Mouse (Mus musculus): ENCODE measurements around the gene 1700023F06Rik. TPM values are rescaled to one million over a fixed set of nuclear protein-coding genes. Genes with fewer than 3 reads are reported as not detected.
"Not testable (repeated sequence)": the region's sequence is repeated elsewhere in the genome, so short reads cannot be mapped to it uniquely, and the experiment has no call there.

Gene 1700023F06Rik
- polyA plus RNA-seq, 1 experiment from 2014 or later: 1.3 TPM

- WGBS: 73% methylated on average over 9 of the region's 9 CpGs
- no peaks in the 10 kb centered on the region for H3K9me3 ChIP-seq
- no peak for ATAC-seq (ENCODE audit: low FRiP score)
- peaks cover 45% of the 10 kb centered on the region for H3K36me3 ChIP-seq
- no peaks in the 10 kb centered on the region for H3K27me3 ChIP-seq
- H3K4me2 ChIP-seq: no peak overlapping the region
- H3K4me1 ChIP-seq (replicated peaks): peaks cover 19% of the 10 kb centered on the region
- H3K9ac ChIP-seq: no peak overlapping the region
- H3K4me3 ChIP-seq: no peak overlapping the region
- H3K27ac ChIP-seq: no peak overlapping the region
Measured at GRCm38 (mm10) chr11:103237757-103238156, 29.4 kb upstream of the 1700023F06Rik start.

- 91% methylated on average over 10 of the region's 10 CpGs for WGBS
- Histone ChIP-seq H3K4me1 (replicated peaks) (peaks cover 15% of the 10 kb centered on the region), H3K36me3 (peaks cover 45% of the 10 kb centered on the region), H3K27me3 (no peaks in the 10 kb centered on the region), H3K9me3 (no peaks in the 10 kb centered on the region), H3K9ac (no peak overlapping the region), H3K4me3 (no peak overlapping the region), H3K4me2 (no peak overlapping the region), H3K27ac (no peak overlapping the region)
- no peak for ATAC-seq (ENCODE audit: low FRiP score)
Measured at GRCm38 (mm10) chr11:103236903-103237302, 28.5 kb upstream of the 1700023F06Rik start.

- Histone ChIP-seq H3K4me1 (replicated peaks) (peaks cover 11% of the 10 kb centered on the region), H3K4me3 (no peak overlapping the region), H3K4me2 (no peak overlapping the region), H3K27ac (no peak overlapping the region), H3K9me3 (no peaks in the 10 kb centered on the region), H3K27me3 (no peaks in the 10 kb centered on the region), H3K9ac (no peak overlapping the region), H3K36me3 (peaks cover 47% of the 10 kb centered on the region)
- ATAC-seq (ENCODE audit: low FRiP score): no peak
- WGBS: 89% methylated on average over 6 of the region's 6 CpGs
Measured at GRCm38 (mm10) chr11:103236431-103236830, 28.1 kb upstream of the 1700023F06Rik start.

GRCm38 (mm10) chr11:103235702-103236101, 27.3 kb upstream of the 1700023F06Rik start:
- H3K4me3 ChIP-seq: no peak overlapping the region
- H3K27ac ChIP-seq: no peak overlapping the region
- H3K9me3 ChIP-seq: no peaks in the 10 kb centered on the region
- 82% methylated on average over 11 of the region's 11 CpGs for WGBS
- no peaks in the 10 kb centered on the region for H3K27me3 ChIP-seq
- no peak for ATAC-seq (ENCODE audit: low FRiP score)
- H3K9ac ChIP-seq: no peak overlapping the region; the same call in 1 of the 2 replicates
- peaks cover 3% of the 10 kb centered on the region for H3K4me1 ChIP-seq (replicated peaks)
- no peak overlapping the region for H3K4me2 ChIP-seq
- peaks cover 52% of the 10 kb centered on the region for H3K36me3 ChIP-seq

- H3K36me3 ChIP-seq: peaks cover 57% of the 10 kb centered on the region
Measured at GRCm38 (mm10) chr11:103234447-103234846, 26.1 kb upstream of the 1700023F06Rik start.

GRCm38 (mm10) chr11:103232966-103233365, 24.6 kb upstream of the 1700023F06Rik start:
- H3K9ac ChIP-seq: no peak overlapping the region
- no peak overlapping the region for H3K4me3 ChIP-seq
- 0 out of 2 replicates have a peak, but pooled peaks cover 4% of the 10 kb centered on the region for H3K9me3 ChIP-seq
- no peaks in the 10 kb centered on the region for H3K4me1 ChIP-seq (replicated peaks)
- H3K27me3 ChIP-seq: no peaks in the 10 kb centered on the region
- WGBS: 32% methylated on average over 7 of the region's 7 CpGs
- ATAC-seq (ENCODE audit: low FRiP score): no peak
- H3K27ac ChIP-seq: no peak overlapping the region
- H3K36me3 ChIP-seq: peaks cover 54% of the 10 kb centered on the region
- no peak overlapping the region for H3K4me2 ChIP-seq

More at GRCm38 (mm10) chr11:103234447-103234846, 26.1 kb upstream of the 1700023F06Rik start:
- Histone ChIP-seq H3K4me2 (no peak overlapping the region), H3K4me3 (no peak overlapping the region), H3K9me3 (0 out of 2 replicates have a peak, but pooled peaks cover 2% of the 10 kb centered on the region), H3K27me3 (no peaks in the 10 kb centered on the region), H3K4me1 (replicated peaks) (no peaks in the 10 kb centered on the region), H3K27ac (no peak overlapping the region), H3K9ac (no peak overlapping the region)
- WGBS: 78% methylated on average over 1 of the region's 1 CpGs
- ATAC-seq (ENCODE audit: low FRiP score): no peak

- H3K4me1 ChIP-seq (replicated peaks): no peaks in the 10 kb centered on the region
- ATAC-seq (ENCODE audit: low FRiP score): no peak
- 96% methylated on average over 7 of the region's 7 CpGs for WGBS
- H3K9me3 ChIP-seq: 0 out of 2 replicates have a peak, but pooled peaks cover 4% of the 10 kb centered on the region
- no peak overlapping the region for H3K27ac ChIP-seq
- no peak overlapping the region for H3K4me3 ChIP-seq
- no peak overlapping the region for H3K4me2 ChIP-seq
- no peaks in the 10 kb centered on the region for H3K27me3 ChIP-seq
- no peak overlapping the region for H3K9ac ChIP-seq
- H3K36me3 ChIP-seq: peaks cover 56% of the 10 kb centered on the region
Measured at GRCm38 (mm10) chr11:103231367-103231766, 23.0 kb upstream of the 1700023F06Rik start.

- Histone ChIP-seq H3K9me3 (0 out of 2 replicates have a peak, but pooled peaks cover 4% of the 10 kb centered on the region), H3K9ac (no peak overlapping the region), H3K27ac (no peak overlapping the region), H3K36me3 (peaks cover 53% of the 10 kb centered on the region), H3K4me3 (no peak overlapping the region), H3K27me3 (no peaks in the 10 kb centered on the region), H3K4me1 (replicated peaks) (no peaks in the 10 kb centered on the region), H3K4me2 (no peak overlapping the region)
- WGBS: 94% methylated on average over 19 of the region's 19 CpGs
- no peak for ATAC-seq (ENCODE audit: low FRiP score)
Measured at GRCm38 (mm10) chr11:103230626-103231025, 22.3 kb upstream of the 1700023F06Rik start.

- no peak for ATAC-seq (ENCODE audit: low FRiP score)
- 0 out of 2 replicates have a peak, but pooled peaks cover 4% of the 10 kb centered on the region for H3K9me3 ChIP-seq
- H3K27ac ChIP-seq: no peak overlapping the region
- no peak overlapping the region for H3K9ac ChIP-seq
- peaks cover 5% of the 10 kb centered on the region; the same call in 1 of the 2 replicates for H3K4me1 ChIP-seq (replicated peaks)
- H3K36me3 ChIP-seq: peaks cover 63% of the 10 kb centered on the region
- H3K4me3 ChIP-seq: no peak overlapping the region
- H3K27me3 ChIP-seq: no peaks in the 10 kb centered on the region
- H3K4me2 ChIP-seq: no peak overlapping the region
- 98% methylated on average over 2 of the region's 2 CpGs for WGBS
Measured at GRCm38 (mm10) chr11:103229608-103230007, 21.2 kb upstream of the 1700023F06Rik start.

- H3K36me3 ChIP-seq: peaks cover 72% of the 10 kb centered on the region
Measured at GRCm38 (mm10) chr11:103223951-103224456, 15.6 kb upstream of the 1700023F06Rik start.

GRCm38 (mm10) chr11:103223444-103223843, 15.1 kb upstream of the 1700023F06Rik start:
- Histone ChIP-seq H3K4me2 (no peak overlapping the region), H3K4me3 (no peak overlapping the region), H3K9ac (no peak overlapping the region), H3K36me3 (peaks cover 66% of the 10 kb centered on the region), H3K4me1 (replicated peaks) (peaks cover 11% of the 10 kb centered on the region), H3K9me3 (no peaks in the 10 kb centered on the region), H3K27ac (no peak overlapping the region), H3K27me3 (0 out of 2 replicates have a peak, but pooled peaks cover 4% of the 10 kb centered on the region)
- 91% methylated on average over 10 of the region's 10 CpGs for WGBS
- ATAC-seq (ENCODE audit: low FRiP score): no peak

More at GRCm38 (mm10) chr11:103223951-103224456, 15.6 kb upstream of the 1700023F06Rik start:
- Histone ChIP-seq H3K9me3 (no peaks in the 10 kb centered on the region), H3K4me1 (replicated peaks) (peaks cover 8% of the 10 kb centered on the region; the same call in 1 of the 2 replicates), H3K9ac (no peak overlapping the region), H3K4me3 (no peak overlapping the region), H3K4me2 (no peak overlapping the region), H3K27ac (no peak overlapping the region; the same call in 1 of the 2 replicates), H3K27me3 (0 out of 2 replicates have a peak, but pooled peaks cover 4% of the 10 kb centered on the region)
- ATAC-seq (ENCODE audit: low FRiP score): no peak
- 63% methylated on average over 18 of the region's 18 CpGs for WGBS

GRCm38 (mm10) chr11:103222718-103223117, 14.4 kb upstream of the 1700023F06Rik start:
- not testable (repeated sequence) for ATAC-seq (ENCODE audit: low FRiP score)
- H3K36me3 ChIP-seq: peaks cover 62% of the 10 kb centered on the region

GRCm38 (mm10) chr11:103221437-103221836, 13.1 kb upstream of the 1700023F06Rik start:
- H3K4me1 ChIP-seq (replicated peaks): peaks cover 19% of the 10 kb centered on the region
- H3K4me2 ChIP-seq: no peak overlapping the region
- no peak overlapping the region for H3K4me3 ChIP-seq
- no peak for ATAC-seq (ENCODE audit: low FRiP score)
- H3K9me3 ChIP-seq: no peaks in the 10 kb centered on the region
- peaks cover 49% of the 10 kb centered on the region for H3K36me3 ChIP-seq
- H3K27me3 ChIP-seq: peaks cover 10% of the 10 kb centered on the region
- H3K27ac ChIP-seq: no peak overlapping the region
- WGBS: 93% methylated on average over 6 of the region's 6 CpGs
- H3K9ac ChIP-seq: no peak overlapping the region

More at GRCm38 (mm10) chr11:103222718-103223117, 14.4 kb upstream of the 1700023F06Rik start:
- H3K4me2 ChIP-seq, H3K4me3 ChIP-seq, H3K9me3 ChIP-seq, H3K27ac ChIP-seq, H3K9ac ChIP-seq, H3K27me3 ChIP-seq: not testable (repeated sequence)
- peaks cover 15% of the 10 kb centered on the region for H3K4me1 ChIP-seq (replicated peaks)
- 88% methylated on average over 4 of the region's 4 CpGs for WGBS
